Mouse (Mus musculus) brain, embryonic 18.5 days (tissue): ENCODE data around the gene Actl11.

Experiments
- DNase-seq: peaks from one replicate; pipeline ENCODE4 v3.0.0-alpha.2; 2012; ENCODE audit warnings: low read depth, low spot score

Actl11 gene

DNA sequence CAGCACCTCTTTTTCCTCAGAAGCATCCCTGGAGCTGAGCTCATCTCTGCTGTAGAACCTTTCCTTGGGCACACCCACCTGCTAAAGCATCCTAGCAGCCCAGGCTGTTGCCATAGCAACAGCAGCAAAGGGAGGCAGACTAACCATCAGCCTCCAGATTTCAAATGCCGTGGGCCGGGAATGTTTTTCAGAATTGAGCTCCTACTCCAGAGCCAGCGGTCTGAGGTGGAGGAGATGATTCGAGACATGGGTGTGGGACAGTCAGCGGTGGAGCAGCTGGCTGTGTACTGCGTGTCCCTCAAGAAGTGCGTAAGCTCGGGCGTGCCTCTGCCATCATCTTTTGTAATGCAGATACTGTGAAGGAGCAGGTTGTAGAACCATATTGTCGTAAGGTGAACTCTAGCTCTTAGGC, 33.1 kb downstream of the Actl11 start:
- peak; percentile 74 for DNase-seq

DNA sequence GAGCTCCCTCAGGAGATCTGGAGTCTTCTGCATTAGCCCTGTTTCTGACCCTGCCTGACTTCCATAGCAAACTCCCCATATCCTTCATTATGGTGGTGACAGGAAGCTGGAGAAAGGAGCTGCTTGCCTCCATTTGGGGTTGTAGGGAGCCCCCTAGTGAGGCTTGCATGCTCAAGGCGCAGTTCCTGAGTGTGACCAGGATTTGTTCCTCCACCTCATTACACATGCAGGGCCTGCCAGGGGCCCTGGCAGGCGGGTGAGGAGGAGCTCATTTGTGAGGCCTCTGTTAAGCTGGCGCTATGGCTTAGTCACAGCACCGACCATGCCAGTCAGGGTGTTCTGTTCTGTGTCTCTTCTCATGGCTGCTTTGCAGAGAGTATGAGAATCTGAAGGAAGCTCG, 33.6 kb downstream of the Actl11 start:
- no peak for DNase-seq

DNA sequence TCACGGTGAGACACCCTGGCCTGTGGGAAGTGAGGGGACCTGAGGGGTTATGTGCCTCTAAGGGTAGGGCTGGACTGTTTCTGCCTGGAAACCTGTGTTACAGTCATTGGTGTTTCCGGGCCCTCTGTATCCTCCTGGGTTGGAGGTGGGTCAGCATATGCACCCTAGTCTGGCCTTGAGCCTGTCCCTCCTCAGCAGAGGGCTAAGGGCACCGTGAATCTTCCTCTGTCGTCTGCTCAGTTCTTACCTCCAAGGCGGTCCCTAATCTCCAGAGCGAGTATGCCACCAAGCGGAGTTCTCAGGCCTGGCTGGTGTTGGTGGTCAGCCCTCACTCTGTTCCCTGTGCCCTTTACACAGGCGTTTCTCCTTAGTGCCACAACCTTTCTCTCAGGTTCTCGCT, 34.6 kb downstream of the Actl11 start:
- DNase-seq: no peak

DNA sequence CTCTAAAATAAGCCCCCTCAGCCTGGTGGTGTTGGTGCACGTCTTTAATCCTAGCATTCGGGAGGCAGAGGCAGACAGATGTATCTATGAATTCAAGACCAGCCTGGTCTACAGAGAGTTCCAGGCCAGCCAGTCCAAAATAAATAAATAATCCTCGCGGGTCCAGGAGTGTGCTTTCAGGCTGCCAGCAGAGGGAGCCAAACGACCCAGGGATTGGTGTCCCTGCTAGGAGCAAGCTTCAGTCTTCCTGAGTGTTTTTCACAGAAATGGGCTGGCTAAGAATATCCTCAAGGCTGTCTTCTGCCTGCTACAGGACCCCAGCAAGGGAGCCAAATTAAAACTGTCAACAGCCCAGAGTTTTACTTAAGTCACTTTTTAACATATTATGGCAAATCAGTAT, 35.4 kb downstream of the Actl11 start:
- no peak for DNase-seq

DNA sequence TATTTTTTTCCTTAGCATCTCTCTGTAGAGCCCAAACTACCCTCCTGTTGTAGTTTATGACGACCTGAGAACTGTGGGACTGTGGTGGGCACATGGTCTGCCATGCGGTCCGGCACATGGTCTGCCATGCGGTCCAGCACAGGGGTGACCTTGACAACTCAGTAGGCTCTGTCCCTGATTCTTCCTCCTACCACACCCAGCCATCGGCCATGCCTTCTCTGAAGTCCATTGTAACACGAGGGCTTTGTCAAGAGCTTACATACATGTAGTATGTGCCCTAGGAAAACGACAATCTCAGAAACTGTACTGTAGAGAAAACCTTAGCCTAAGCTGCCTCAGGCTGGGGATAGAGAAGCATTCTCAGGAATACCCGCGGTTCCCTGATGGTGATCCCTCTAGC, 36.4 kb downstream of the Actl11 start:
- DNase-seq: no peak

DNA sequence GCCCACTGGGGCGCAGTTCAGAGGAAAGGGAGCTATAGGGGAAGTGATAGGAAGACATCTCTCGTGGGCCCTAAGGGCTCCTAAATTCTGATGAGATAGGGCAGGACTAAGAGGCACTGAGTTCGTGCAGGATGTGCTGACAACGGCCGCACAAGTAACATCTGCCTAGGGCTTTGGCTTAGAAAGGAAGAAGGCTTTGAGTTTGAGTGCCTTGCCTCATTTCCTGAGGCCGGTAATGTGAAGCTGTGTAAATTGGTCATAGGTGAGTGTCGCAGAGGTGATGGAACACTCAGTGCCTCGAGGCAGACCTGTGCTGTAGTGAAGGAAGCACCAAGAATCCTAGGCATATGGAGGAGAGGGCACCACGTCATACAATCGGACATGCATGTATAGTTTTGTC, 38.4 kb downstream of the Actl11 start:
- no peak for DNase-seq

DNA sequence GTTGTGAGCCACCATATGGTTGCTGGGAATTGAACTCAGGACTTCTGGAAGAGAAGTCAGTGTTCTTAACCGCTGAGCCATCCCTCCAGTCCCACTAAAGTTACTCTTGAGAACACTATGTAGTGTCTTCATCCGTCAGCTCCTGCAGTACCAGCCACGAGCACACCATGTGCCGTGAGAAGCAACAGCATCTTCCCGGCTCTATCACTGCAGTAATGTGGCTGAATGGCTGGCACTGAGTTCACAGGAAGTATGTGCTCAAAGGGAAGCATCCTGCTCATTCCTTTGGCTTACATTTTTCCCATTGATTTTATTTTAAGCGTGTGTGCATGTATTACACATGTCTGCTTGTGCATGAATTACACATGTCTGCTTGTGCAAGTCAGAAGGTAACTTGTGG, 39.2 kb downstream of the Actl11 start:
- no peak for DNase-seq

DNA sequence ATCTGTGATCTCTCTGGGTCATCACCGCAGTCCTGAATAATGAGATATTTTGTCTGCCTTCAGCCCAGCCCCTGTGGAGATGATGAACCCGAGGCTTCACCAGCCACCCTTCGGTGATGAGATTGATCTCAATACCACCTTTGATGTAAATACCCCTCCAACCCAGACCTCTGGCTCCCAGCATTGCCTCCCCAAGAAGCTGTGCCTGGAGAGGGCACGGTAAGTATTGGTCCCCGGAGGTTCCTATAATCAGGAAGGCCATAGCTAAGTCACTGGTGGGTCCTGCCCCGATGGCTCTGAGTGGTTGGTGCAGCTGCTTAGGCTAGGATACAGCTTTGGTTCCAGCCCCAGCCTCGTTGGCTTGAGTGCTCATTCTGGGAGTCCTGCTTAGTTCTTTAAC, 40.3 kb downstream of the Actl11 start:
- DNase-seq: no peak

DNA sequence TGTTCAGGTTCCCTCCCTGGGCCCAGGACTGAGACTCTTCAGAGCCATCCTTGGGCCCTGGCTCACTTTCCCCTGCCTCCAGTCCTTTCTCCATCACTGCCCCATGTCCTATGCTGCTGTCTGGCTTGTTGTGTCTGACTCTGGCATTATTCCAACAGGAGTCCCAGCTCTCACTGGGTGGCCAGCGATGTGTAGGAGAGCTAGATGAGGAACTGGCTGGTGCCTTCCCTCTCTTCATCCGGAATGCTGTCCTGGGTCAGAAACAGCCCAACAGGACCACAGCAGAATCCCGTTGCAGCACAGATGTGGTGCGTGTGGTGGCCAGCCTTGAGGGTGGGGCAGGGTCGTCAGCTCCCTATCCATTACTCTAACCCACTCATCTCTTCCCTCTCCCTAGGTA, 42.0 kb downstream of the Actl11 start:
- DNase-seq: no peak

DNA sequence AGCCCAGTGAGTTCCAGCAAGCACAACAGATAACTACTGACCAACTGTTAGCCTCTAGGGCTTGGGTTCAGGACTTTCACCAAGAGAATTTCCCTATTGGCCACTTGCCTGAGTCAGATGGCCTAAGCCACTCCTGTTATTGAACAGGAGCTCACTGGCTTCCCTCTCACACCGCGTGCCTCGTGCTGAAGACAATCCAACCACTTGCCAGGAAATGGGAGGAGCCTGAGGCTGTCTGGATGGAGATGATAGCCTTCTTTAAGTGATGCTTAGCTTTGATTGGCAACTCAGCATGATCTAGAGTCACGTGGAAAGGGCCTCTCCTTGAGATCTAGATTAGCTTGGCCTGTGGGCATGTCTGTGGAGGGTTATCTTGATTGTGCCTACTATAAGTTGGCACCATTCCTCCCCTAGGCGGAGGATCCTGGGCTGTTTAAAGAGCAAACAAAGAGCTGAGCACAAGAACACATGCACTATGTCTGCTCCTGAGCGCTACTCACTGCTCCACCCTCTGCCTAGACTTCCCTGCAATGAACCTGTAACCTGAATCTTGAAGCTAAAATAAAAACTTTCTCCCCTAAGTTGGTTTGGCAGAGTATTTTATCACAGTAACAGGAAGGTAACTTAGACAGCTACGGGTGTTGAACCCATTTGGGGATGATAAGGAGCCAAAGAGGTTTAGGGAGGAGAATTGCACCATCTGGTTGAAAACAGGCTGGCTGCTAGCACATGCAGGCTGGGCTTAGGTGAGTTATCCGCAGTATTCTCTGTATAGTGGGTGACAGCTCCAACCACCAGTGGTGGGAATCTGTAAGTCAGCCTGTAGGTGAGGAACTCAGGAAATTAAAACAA, 43.6 kb downstream of the Actl11 start:
- no peak for DNase-seq

DNA sequence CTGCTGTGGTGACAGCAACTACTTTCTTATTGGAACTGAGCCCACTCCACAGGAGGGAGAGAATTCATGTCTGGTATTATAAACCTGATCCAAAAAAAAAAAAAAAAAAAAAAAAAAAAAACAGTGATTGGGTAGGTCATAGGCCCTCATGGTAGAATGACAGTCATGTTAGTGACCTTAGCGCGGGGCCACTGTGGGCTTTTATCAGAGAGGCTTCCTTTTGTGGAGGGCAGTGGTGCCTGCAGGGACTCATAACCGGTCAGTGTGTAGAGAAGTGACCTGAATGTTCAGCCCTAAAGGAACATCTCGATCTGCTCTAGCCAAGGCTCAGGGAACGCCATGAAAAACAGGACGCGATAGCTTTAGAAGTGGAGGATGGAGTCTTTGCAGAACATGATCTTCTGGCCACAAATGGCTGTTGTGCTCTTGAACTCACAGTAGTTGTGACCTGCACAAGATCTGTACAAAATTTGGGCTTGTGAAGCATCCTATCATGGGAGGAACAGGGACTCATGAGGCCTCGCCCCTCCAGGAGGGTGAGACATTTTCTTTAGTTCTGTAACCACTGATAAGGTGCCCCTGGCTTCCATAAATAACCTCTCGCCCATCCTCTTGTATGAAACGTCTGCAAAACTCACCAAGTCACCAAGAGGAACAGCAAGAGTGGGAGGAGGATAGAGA, 46.4 kb downstream of the Actl11 start:
- no peak for DNase-seq

DNA sequence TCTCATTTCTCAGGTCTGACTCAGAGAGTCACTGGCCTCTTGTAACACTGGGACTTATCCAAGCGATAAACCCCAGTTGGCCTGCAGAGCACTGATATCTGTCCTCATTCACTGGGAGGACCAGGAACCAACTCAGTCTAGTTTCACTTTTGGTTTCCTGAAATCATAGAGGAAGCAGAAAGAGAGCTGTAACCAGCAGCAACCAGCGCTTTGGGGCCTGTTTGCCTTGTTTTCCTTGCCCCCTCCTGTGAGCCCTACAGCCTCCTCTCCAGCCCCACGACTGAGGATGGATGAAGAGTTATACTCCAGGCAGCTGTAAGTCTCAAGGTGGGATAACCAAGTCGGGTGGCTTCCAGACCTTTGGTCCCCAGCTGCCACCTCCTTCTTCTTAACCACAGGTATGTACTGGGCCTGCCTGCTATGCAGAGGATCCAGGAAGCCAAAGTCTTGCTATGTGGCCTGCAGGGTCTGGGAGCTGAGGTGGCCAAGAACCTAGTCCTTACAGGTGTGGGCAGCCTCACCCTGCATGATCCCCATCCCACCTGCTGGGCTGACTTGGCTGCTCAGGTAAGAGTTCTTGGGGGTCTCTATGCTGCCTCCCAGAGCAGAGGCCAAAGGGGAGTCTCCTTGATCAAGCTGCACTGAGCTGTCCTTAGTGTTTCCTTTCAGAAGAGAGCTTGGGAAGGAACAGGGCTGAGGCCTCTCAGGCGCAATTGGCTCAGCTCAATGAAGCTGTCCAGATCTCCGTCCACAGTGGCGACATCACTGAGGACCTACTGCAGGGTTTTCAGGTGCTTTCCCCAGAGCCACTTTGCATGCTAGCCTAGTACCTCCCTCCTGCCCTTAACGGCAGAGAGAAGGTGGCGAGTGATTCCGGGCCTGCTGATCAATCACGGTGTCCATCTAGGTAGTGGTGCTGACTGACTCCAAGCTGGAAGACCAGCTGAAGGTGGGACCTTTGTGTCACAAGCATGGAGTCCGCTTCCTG, 47.4 kb downstream of the Actl11 start, which contains the start of gene Uba7:
Uba7 (plus strand) TSS at position 107 of the 988 bp plus-strand sequence.
- no peak for DNase-seq

DNA sequence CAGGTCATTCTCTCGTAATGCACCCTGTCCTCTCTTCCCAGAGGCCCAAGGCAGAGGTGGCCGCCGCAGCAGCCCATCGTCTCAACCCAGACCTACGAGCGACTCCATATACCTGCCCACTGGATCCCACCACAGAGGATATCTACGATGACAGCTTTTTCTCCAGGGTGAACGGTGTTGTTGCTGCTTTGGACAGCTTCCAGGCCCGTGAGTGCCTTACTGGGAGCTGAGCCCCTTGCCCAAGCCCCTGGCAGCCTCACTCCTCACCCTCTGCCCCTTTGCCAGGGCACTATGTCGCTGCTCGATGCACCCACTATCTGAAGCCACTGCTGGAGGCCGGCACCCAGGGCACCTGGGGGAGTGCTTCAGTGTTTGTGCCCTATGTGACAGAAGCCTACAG, 50.5 kb downstream of the Actl11 start:
- no peak for DNase-seq
